In genomic region chr16:18164642-18165238, GRCm38 (mm10) we compare ENCODE assay signal across 18 mouse cellular contexts. TPM values are rescaled to one million over a fixed set of nuclear protein-coding genes. Genes with fewer than 3 reads are reported as not detected.
DNase-seq lines count a peak whose midpoint lies in the region; ATAC-seq lines count a peak whose summit lies in the region.
"Had no signal": no experiment of that assay in that cellular context is flagged by ENCODE, and none has a peak within 500 bp of the region (broad histone marks: within the 10 kb centered on the region; RNA-seq: fewer than 3 reads in every experiment).

No protein-coding gene starts in this region.

- H3K27me3 ChIP-seq in midbrain, embryonic 11.5 days (ENCODE audit: control insufficient read depth, insufficient read depth, low read length): no peaks in the 10 kb centered on the region
- H3K27me3 ChIP-seq: limb, embryonic 13.5 days had no signal

- no peaks in the 10 kb centered on the region for H3K9me3 ChIP-seq in midbrain, embryonic 11.5 days (ENCODE audit: control insufficient read depth, low read length)
- H3K9me3 ChIP-seq: limb, embryonic 13.5 days had no signal

- H3K4me1 ChIP-seq in midbrain, embryonic 11.5 days (ENCODE audit: control insufficient read depth, insufficient read depth, low read length): peaks cover 8% of the 10 kb centered on the region

- DNase-seq in cerebellum, adult 11-12 months: peak; percentile 57
- DNase-seq in cerebellum, postnatal 36 days: no peak
- peak; percentile 49 for DNase-seq in left cerebral cortex, postnatal 4 days
- DNase-seq in left cerebral cortex, postnatal 25 days (ENCODE audit: low spot score in 2 of 2): no peak
- no peak for DNase-seq in midbrain, embryonic 11.5 days (ENCODE audit: low spot score, missing footprints)
- no peak for DNase-seq in kidney, postnatal 25 days
- DNase-seq in urinary bladder, postnatal 36 days (ENCODE audit: low spot score in 2 of 2): no peak
- DNase-seq in thymus, postnatal 25 days: no peak
- DNase-seq: adrenal gland, adult 2 months; embryo, embryonic 11 days; right cerebral cortex, postnatal 4 days; thymus, adult 18-20 months had no signal

- H3K9ac ChIP-seq in midbrain, embryonic 11.5 days (ENCODE audit: low read length): peak overlapping the region; percentile 12; the same call in 1 of the 2 replicates
- H3K9ac ChIP-seq: limb, embryonic 13.5 days had no signal

- 25% methylated on average over 2 of the region's 2 CpGs for whole genome bisulfite sequencing in midbrain, embryonic 11.5 days

- H3K4me3 ChIP-seq in midbrain, embryonic 11.5 days (ENCODE audit: low read depth, low read length): no peak overlapping the region
- H3K4me3 ChIP-seq: limb, embryonic 13.5 days had no signal

- no peak overlapping the region for H3K4me2 ChIP-seq in midbrain, embryonic 11.5 days
- H3K4me2 ChIP-seq: limb, embryonic 13.5 days had no signal

- H3K36me3 ChIP-seq in midbrain, embryonic 11.5 days (ENCODE audit: control insufficient read depth, insufficient read depth, low read length): no peaks in the 10 kb centered on the region
- H3K36me3 ChIP-seq: limb, embryonic 13.5 days had no signal

- no peak overlapping the region for H3K27ac ChIP-seq in midbrain, embryonic 11.5 days (ENCODE audit: low read depth, low read length)
- H3K27ac ChIP-seq: limb, embryonic 13.5 days had no signal

- ATAC-seq in midbrain, embryonic 11.5 days (ENCODE audit: low FRiP score): peak; percentile 33; the same call in 1 of the 2 replicates

- intact Hi-C loops in left cerebral cortex, postnatal 4 days (cut with DNase I): no loop called here
- intact Hi-C loops in left cerebral cortex, postnatal 25 days (cut with DNase I): no loop called here

RNA-seq across cellular contexts. Expression of gene Rtn4r, which starts 37.3 kb away (rescaled TPM):
- total RNA-seq in left cerebral cortex, postnatal 4 days (2021): 10 to 100 TPM; 63.1 to 63.3 TPM
- 100 to 1,000 TPM; 119 to 138 TPM for total RNA-seq in left cerebral cortex, postnatal 25 days (2021)
- 2.2 and 2.7 TPM in 2 replicates for polyA plus RNA-seq in midbrain, embryonic 11.5 days (2014; fragmentation: Nextera tagmentation; extraction: Ambion mirVana)

RNA-seq across cellular contexts. Expression of gene Ccdc188, which starts 52.9 kb away (rescaled TPM):
- not detected for total RNA-seq in left cerebral cortex, postnatal 4 days (2021)
- not detected for total RNA-seq in left cerebral cortex, postnatal 25 days (2021)
- not detected in 2 replicates for polyA plus RNA-seq in midbrain, embryonic 11.5 days (2014; fragmentation: Nextera tagmentation; extraction: Ambion mirVana)
- total RNA-seq: adrenal gland, adult 2 months; gastrocnemius, postnatal 4 days; layer of hippocampus, postnatal 14 days had no signal
- polyA plus RNA-seq: adrenal gland, adult 2 months; intestine, embryonic 14.5 days; kidney, embryonic 16.5 days; limb, embryonic 13.5 days; liver, embryonic 16.5 days had no signal

Comparison
In these comparisons a context has a peak if more than half of its experiments do, and no peak if none do; other contexts are left out.
1. DNase-seq: peak in cerebellum, adult 11-12 months (single experiment) and left cerebral cortex, postnatal 4 days (single experiment); none in cerebellum, postnatal 36 days (0 of 2), left cerebral cortex, postnatal 25 days (0 of 2), midbrain, embryonic 11.5 days (single experiment), kidney, postnatal 25 days (0 of 2), urinary bladder, postnatal 36 days (0 of 2) and thymus, postnatal 25 days (single experiment).